Mouse (Mus musculus) heart, adult 11 months (tissue): ENCODE results near the gene Psg27.
"Not testable (repeated sequence)": the region's sequence is repeated elsewhere in the genome, so short reads cannot be mapped to it uniquely, and the experiment has no call there.

Experiments
- DNase-seq: peaks from one replicate; pipeline ENCODE4 v3.0.0; 2022

The Psg27 gene

GRCm38 (mm10) chr7:18567205-18567604 is at the start of gene Psg27:
Gene Psg27 (minus strand): TSS chr7:18567305.
- DNase-seq = no peak

- DNase-seq = not testable (repeated sequence)
Measured at GRCm38 (mm10) chr7:18616401-18616800, 49.3 kb upstream of the Psg27 start, which contains the start of gene Psg23. Gene Psg23 (minus strand): TSS chr7:18616501.

GRCm38 (mm10) chr7:18559850-18560249 is 7.3 kb downstream of the Psg27 start:
- no peak for DNase-seq

GRCm38 (mm10) chr7:18555751-18556150 is 11.4 kb downstream of the Psg27 start:
- DNase-seq = not testable (repeated sequence)

GRCm38 (mm10) chr7:18533420-18533819 is 33.7 kb downstream of the Psg27 start:
- DNase-seq = no peak

GRCm38 (mm10) chr7:18532169-18532568 is 34.9 kb downstream of the Psg27 start, which contains the start of gene Psg25:
Gene Psg25 (minus strand): TSS chr7:18532269.
- DNase-seq = no peak

- DNase-seq = no peak
Measured at GRCm38 (mm10) chr7:18524668-18525067, 42.4 kb downstream of the Psg27 start.

- not testable (repeated sequence) for DNase-seq
Measured at GRCm38 (mm10) chr7:18512848-18513247, 54.3 kb downstream of the Psg27 start.

- not testable (repeated sequence) for DNase-seq
Measured at GRCm38 (mm10) chr7:18512417-18512816, 54.7 kb downstream of the Psg27 start.

- no peak for DNase-seq
Measured at GRCm38 (mm10) chr7:18511479-18511878, 55.6 kb downstream of the Psg27 start.
